Comparison of ENCODE assay signal across 9 mouse cellular contexts in the genomic region with DNA sequence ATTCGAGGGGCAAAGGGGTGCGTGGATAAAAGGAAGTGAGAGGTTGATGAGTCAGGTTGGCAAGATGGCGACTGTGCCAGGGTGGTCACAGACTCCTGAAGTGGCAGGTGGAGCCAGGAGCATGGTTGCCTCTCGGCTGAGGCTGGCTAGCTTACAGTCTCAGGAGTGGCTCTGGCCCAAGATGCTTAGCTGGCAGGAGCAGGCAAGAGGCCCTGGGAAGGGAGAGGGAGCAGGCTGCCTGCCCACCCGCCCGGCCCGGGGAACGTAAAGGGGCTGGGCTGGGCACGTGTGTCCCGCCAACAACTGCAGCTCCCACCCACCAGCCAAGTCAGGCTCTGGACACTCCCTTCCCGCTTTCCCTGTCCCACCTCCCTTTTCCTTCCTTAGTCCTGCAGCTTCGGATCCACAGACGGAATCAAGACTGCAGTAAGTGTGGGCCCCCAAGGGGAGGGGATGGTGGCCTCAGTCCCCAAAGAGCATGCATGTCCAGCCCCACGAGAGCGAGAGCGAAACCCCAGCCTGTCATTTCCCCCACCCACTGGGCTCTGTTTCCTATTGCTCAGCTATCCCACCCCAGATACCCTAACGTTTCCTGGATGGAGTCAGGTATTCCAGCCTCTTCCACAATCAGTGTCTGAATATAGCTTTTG. TPM values are rescaled to one million over a fixed set of nuclear protein-coding genes. Genes with fewer than 3 reads are reported as not detected.
DNase-seq lines count a peak whose midpoint lies in the region; ATAC-seq lines count a peak whose summit lies in the region.
"Had no signal": no experiment of that assay in that cellular context is flagged by ENCODE, and none has a peak within 500 bp of the region (broad histone marks: within the 10 kb centered on the region; RNA-seq: fewer than 3 reads in every experiment).

No protein-coding gene starts in this region.

- peaks cover 55% of the 10 kb centered on the region for H3K4me1 ChIP-seq in kidney, embryonic 16.5 days (ENCODE audit: insufficient read depth, low read length)
- H3K4me1 ChIP-seq in embryonic facial prominence, embryonic 15.5 days, result peaks cover 70% of the 10 kb centered on the region
- H3K4me1 ChIP-seq in hindbrain, embryonic 13.5 days (replicated peaks), result peaks cover 48% of the 10 kb centered on the region

- H3K9ac ChIP-seq in kidney, embryonic 16.5 days (replicated peaks; ENCODE audit: low read length), result peak overlapping the region; percentile 83
- H3K9ac ChIP-seq in embryonic facial prominence, embryonic 15.5 days, result peak overlapping the region; percentile 22; the same call in 1 of the 2 replicates
- peak overlapping the region; percentile 84; the same call in 1 of the 2 replicates for H3K9ac ChIP-seq in hindbrain, embryonic 13.5 days

- 41% methylated on average over 17 of the region's 17 CpGs for WGBS in kidney, embryonic 16.5 days
- 36% methylated on average over 17 of the region's 17 CpGs for WGBS in embryonic facial prominence, embryonic 15.5 days
- whole genome bisulfite sequencing in hindbrain, embryonic 13.5 days, result 67% methylated on average over 16 of the region's 17 CpGs

- no peaks in the 10 kb centered on the region for H3K27me3 ChIP-seq in kidney, embryonic 16.5 days (ENCODE audit: insufficient read depth, low read length)
- H3K27me3 ChIP-seq in embryonic facial prominence, embryonic 15.5 days, result no peaks in the 10 kb centered on the region
- no peaks in the 10 kb centered on the region for H3K27me3 ChIP-seq in hindbrain, embryonic 13.5 days

- peaks cover 8% of the 10 kb centered on the region for H3K36me3 ChIP-seq in kidney, embryonic 16.5 days (ENCODE audit: insufficient read depth, low read length)
- peaks cover 8% of the 10 kb centered on the region; the same call in 1 of the 2 replicates for H3K36me3 ChIP-seq in embryonic facial prominence, embryonic 15.5 days
- H3K36me3 ChIP-seq in hindbrain, embryonic 13.5 days, result peaks cover 4% of the 10 kb centered on the region

- peak overlapping the region; percentile 92 for H3K27ac ChIP-seq in kidney, embryonic 16.5 days (ENCODE audit: low read length)
- H3K27ac ChIP-seq in embryonic facial prominence, embryonic 15.5 days (replicated peaks), result peak overlapping the region; percentile 84
- no peak overlapping the region for H3K27ac ChIP-seq in hindbrain, embryonic 13.5 days

- H3K9me3 ChIP-seq in kidney, embryonic 16.5 days (ENCODE audit: low read length), result no peaks in the 10 kb centered on the region
- no peaks in the 10 kb centered on the region for H3K9me3 ChIP-seq in embryonic facial prominence, embryonic 15.5 days (replicated peaks)
- no peaks in the 10 kb centered on the region for H3K9me3 ChIP-seq in hindbrain, embryonic 13.5 days

- H3K4me3 ChIP-seq in kidney, embryonic 16.5 days (ENCODE audit: low read length), result peak overlapping the region; percentile 20; the same call in 1 of the 2 replicates
- H3K4me3 ChIP-seq in embryonic facial prominence, embryonic 15.5 days (replicated peaks), result peak overlapping the region; percentile 44
- H3K4me3 ChIP-seq in hindbrain, embryonic 13.5 days, result no peak overlapping the region
- H3K4me3 ChIP-seq: erythroblast, embryonic 14.5 days had no signal

- DNase-seq in kidney, adult 18-20 months, result no peak
- DNase-seq in lung, postnatal 14 days, result peak; percentile 43
- no peak for DNase-seq in urinary bladder, postnatal 36 days (ENCODE audit: low spot score in 2 of 2)
- no peak for DNase-seq in thymus, postnatal 36 days

- peak overlapping the region; percentile 77 for H3K4me2 ChIP-seq in kidney, embryonic 16.5 days (replicated peaks; ENCODE audit: low read depth, low read length)
- H3K4me2 ChIP-seq in embryonic facial prominence, embryonic 15.5 days (replicated peaks), result peak overlapping the region; percentile 72
- 0 out of 2 replicates have a peak overlapping the region, but pooled peaks have one; percentile 71 for H3K4me2 ChIP-seq in hindbrain, embryonic 13.5 days

- ATAC-seq in kidney, embryonic 16.5 days (ENCODE audit: low FRiP score, low TSS enrichment), result no peak
- ATAC-seq in embryonic facial prominence, embryonic 15.5 days (ENCODE audit: insufficient number of reproducible peaks, low FRiP score, low TSS enrichment, low read depth), result peak; percentile 35; the same call in 1 of the 2 replicates
- ATAC-seq in hindbrain, embryonic 13.5 days (ENCODE audit: low FRiP score), result no peak
- ATAC-seq in megakaryocyte, adult 5-6 weeks (ENCODE audit: poor library complexity, severe bottlenecking), result no peak

RNA-seq across cellular contexts. Expression of a gene that starts 1.7 kb away (rescaled TPM):
- polyA plus RNA-seq in kidney, embryonic 16.5 days (2015; fragmentation: Nextera tagmentation; extraction: Ambion mirVana), result 8.0 and 9.0 TPM in 2 replicates
- 20.0 and 21.4 TPM in 2 replicates for polyA plus RNA-seq in embryonic facial prominence, embryonic 15.5 days (2015; fragmentation: Nextera tagmentation; extraction: Ambion mirVana)
- 3.4 and 4.0 TPM in 2 replicates for polyA plus RNA-seq in hindbrain, embryonic 13.5 days (2015; fragmentation: Nextera tagmentation; extraction: Ambion mirVana)
- total RNA-seq in megakaryocyte, adult 5-6 weeks (2015), result not detected in 2 replicates
- total RNA-seq in megakaryocyte, adult 5-6 weeks (2017), result 0.53 TPM in 1 of 2 replicates, not detected in the other
- polyA plus RNA-seq: erythroblast, embryonic 14.5 days had no signal

RNA-seq across cellular contexts. Expression of a gene that starts 14.2 kb away (rescaled TPM):
- 11.6 and 13.0 TPM in 2 replicates for polyA plus RNA-seq in kidney, embryonic 16.5 days (2015; fragmentation: Nextera tagmentation; extraction: Ambion mirVana)
- 14.5 and 15.3 TPM in 2 replicates for polyA plus RNA-seq in embryonic facial prominence, embryonic 15.5 days (2015; fragmentation: Nextera tagmentation; extraction: Ambion mirVana)
- 12.0 and 12.7 TPM in 2 replicates for polyA plus RNA-seq in hindbrain, embryonic 13.5 days (2015; fragmentation: Nextera tagmentation; extraction: Ambion mirVana)
- 0.20 TPM in 1 of 2 replicates, not detected in the other for total RNA-seq in megakaryocyte, adult 5-6 weeks (2015)
- total RNA-seq in megakaryocyte, adult 5-6 weeks (2017), result 0.29 TPM in 1 of 2 replicates, not detected in the other

RNA-seq across cellular contexts. Expression of a gene that starts 19.9 kb away (rescaled TPM):
- polyA plus RNA-seq in kidney, embryonic 16.5 days (2015; fragmentation: Nextera tagmentation; extraction: Ambion mirVana), result 0.13 and 0.14 TPM in 2 replicates
- polyA plus RNA-seq in embryonic facial prominence, embryonic 15.5 days (2015; fragmentation: Nextera tagmentation; extraction: Ambion mirVana), result 0.38 and 0.41 TPM in 2 replicates
- polyA plus RNA-seq in hindbrain, embryonic 13.5 days (2015; fragmentation: Nextera tagmentation; extraction: Ambion mirVana), result 0.18 TPM in 1 of 2 replicates, not detected in the other
- not detected in 2 replicates for total RNA-seq in megakaryocyte, adult 5-6 weeks (2015)
- 0.22 TPM in 1 of 2 replicates, not detected in the other for total RNA-seq in megakaryocyte, adult 5-6 weeks (2017)
- polyA plus RNA-seq: erythroblast, embryonic 14.5 days had no signal

RNA-seq across cellular contexts. Expression of a gene that starts 24.4 kb away (rescaled TPM):
- 0.27 and 0.32 TPM in 2 replicates for polyA plus RNA-seq in kidney, embryonic 16.5 days (2015; fragmentation: Nextera tagmentation; extraction: Ambion mirVana)
- polyA plus RNA-seq in embryonic facial prominence, embryonic 15.5 days (2015; fragmentation: Nextera tagmentation; extraction: Ambion mirVana), result 4.8 and 5.3 TPM in 2 replicates
- 0.06 TPM in 1 of 2 replicates, not detected in the other for polyA plus RNA-seq in hindbrain, embryonic 13.5 days (2015; fragmentation: Nextera tagmentation; extraction: Ambion mirVana)
- not detected in 2 replicates for total RNA-seq in megakaryocyte, adult 5-6 weeks (2015)
- not detected in 2 replicates for total RNA-seq in megakaryocyte, adult 5-6 weeks (2017)
- polyA plus RNA-seq: erythroblast, embryonic 14.5 days had no signal

RNA-seq across cellular contexts. Expression of a gene that starts 24.7 kb away (rescaled TPM):
- polyA plus RNA-seq in kidney, embryonic 16.5 days (2015; fragmentation: Nextera tagmentation; extraction: Ambion mirVana), result 0.32 and 0.57 TPM in 2 replicates
- 6.3 and 6.5 TPM in 2 replicates for polyA plus RNA-seq in embryonic facial prominence, embryonic 15.5 days (2015; fragmentation: Nextera tagmentation; extraction: Ambion mirVana)
- polyA plus RNA-seq in hindbrain, embryonic 13.5 days (2015; fragmentation: Nextera tagmentation; extraction: Ambion mirVana), result 0.09 and 0.38 TPM in 2 replicates
- total RNA-seq in megakaryocyte, adult 5-6 weeks (2015), result not detected in 2 replicates
- total RNA-seq in megakaryocyte, adult 5-6 weeks (2017), result not detected in 2 replicates

Comparison
In these comparisons a context has a peak if more than half of its experiments do, and no peak if none do; other contexts are left out.
1. H3K9ac ChIP-seq: peak in every context shown above with its lines; median percentile 84 in hindbrain, embryonic 13.5 days; 83 in kidney, embryonic 16.5 days; 22 in embryonic facial prominence, embryonic 15.5 days.